Mouse (Mus musculus) lung, embryonic 16.5 days (tissue): Measurements from ENCODE around the gene Polr2a. TPM values are rescaled to one million over a fixed set of nuclear protein-coding genes. Genes with fewer than 3 reads are reported as not detected.

ENCODE experiments used
- ATAC-seq: fragments of 200-750 bp; cut with Nextera tagmentation; 2 replicates; pipeline ENCODE4 v1.8.0; 2017; ENCODE audit warnings: low read depth, mild to moderate bottlenecking, moderate library complexity
- H3K27ac ChIP-seq: fragments of 300-500 bp; sonication (generic); 2 replicates; pipeline ENCODE4 v1.5.1; 2014; ENCODE audit warnings: mild to moderate bottlenecking, control low read depth, low read length
- H3K27me3 ChIP-seq: fragments of 300-500 bp; sonication (generic); 2 replicates; pipeline ENCODE4 v1.6.1; 2014; ENCODE audit warnings: low read depth, low read length, mixed read lengths; ENCODE audit not compliant: control insufficient read depth, insufficient read depth
- H3K36me3 ChIP-seq: fragments of 300-500 bp; sonication (generic); 2 replicates; pipeline ENCODE4 v1.6.1; 2014; ENCODE audit warnings: low read length; ENCODE audit not compliant: control insufficient read depth, insufficient read depth
- H3K4me1 ChIP-seq: fragments of 300-500 bp; sonication (generic); replicated peaks from 2 replicates; pipeline ENCODE4 v1.6.1; 2014; ENCODE audit warnings: low read length, mixed read lengths; ENCODE audit not compliant: control insufficient read depth, insufficient read depth
- H3K4me2 ChIP-seq: fragments of 300-500 bp; sonication (generic); 2 replicates; pipeline ENCODE4 v1.6.1; 2014; ENCODE audit warnings: low read depth, low read length, control low read depth
- H3K4me3 ChIP-seq: fragments of 300-500 bp; sonication (generic); 2 replicates; pipeline ENCODE4 v1.5.1; 2014; ENCODE audit warnings: mild to moderate bottlenecking, low read length, control low read depth
- H3K9ac ChIP-seq: fragments of 300-500 bp; sonication (generic); 2 replicates; pipeline ENCODE4 v1.6.1; 2014; ENCODE audit warnings: low read length, control low read depth
- H3K9me3 ChIP-seq: fragments of 300-500 bp; sonication (generic); 2 replicates; pipeline ENCODE4 v1.6.1; 2016; ENCODE audit warnings: low read length; ENCODE audit not compliant: control insufficient read depth
- WGBS: fragments of 180-500 bp; shearing (Covaris S2); extraction: QIAGEN DNeasy Blood & Tissue Kit; methylation state at CpG from one replicate; pipeline ENCODE4 v1.1.7; 2014; 5-methylcytosine and 5-hydroxymethylcytosine counted together
- polyA plus RNA-seq: library from polyadenylated mRNA; unstranded; fragments of >200 nt; fragmentation: Nextera tagmentation; extraction: Ambion mirVana; gene quantifications from 2 replicates; pipeline ENCODE4 v1.2.1, GENCODE M21; 2015

Gene Polr2a
- polyA plus RNA-seq, 1 experiment from 2014 or later: 25.3 TPM

GRCm38 (mm10) chr11:69775716-69776115 is 17.3 kb upstream of the Polr2a start:
- 51% methylated on average over 10 of the region's 10 CpGs for WGBS
- Histone ChIP-seq H3K4me2 (no peak overlapping the region), H3K4me3 (no peak overlapping the region), H3K9ac (no peak overlapping the region), H3K9me3 (no peaks in the 10 kb centered on the region), H3K36me3 (0 out of 2 replicates have a peak, but pooled peaks cover 4% of the 10 kb centered on the region), H3K27me3 (no peaks in the 10 kb centered on the region), H3K27ac (no peak overlapping the region), H3K4me1 (peaks cover 6% of the 10 kb centered on the region)
- ATAC-seq: no peak

GRCm38 (mm10) chr11:69774961-69775360 is 16.5 kb upstream of the Polr2a start:
- H3K27ac ChIP-seq: no peak overlapping the region
- 66% methylated on average over 5 of the region's 5 CpGs for whole genome bisulfite sequencing
- no peaks in the 10 kb centered on the region for H3K9me3 ChIP-seq
- 0 out of 2 replicates have a peak, but pooled peaks cover 4% of the 10 kb centered on the region for H3K36me3 ChIP-seq
- H3K4me1 ChIP-seq: peaks cover 6% of the 10 kb centered on the region
- no peaks in the 10 kb centered on the region for H3K27me3 ChIP-seq
- H3K9ac ChIP-seq: no peak overlapping the region
- H3K4me2 ChIP-seq: no peak overlapping the region
- no peak overlapping the region for H3K4me3 ChIP-seq
- no peak for ATAC-seq

GRCm38 (mm10) chr11:69767625-69767909 is 9.1 kb upstream of the Polr2a start:
- H3K9me3 ChIP-seq: no peaks in the 10 kb centered on the region
- peaks cover 13% of the 10 kb centered on the region for H3K4me1 ChIP-seq
- WGBS: 43% methylated on average over 4 of the region's 4 CpGs
- H3K36me3 ChIP-seq: no peaks in the 10 kb centered on the region
- H3K27me3 ChIP-seq: no peaks in the 10 kb centered on the region
- ATAC-seq: no peak
- no peak overlapping the region; the same call in 1 of the 2 replicates for H3K9ac ChIP-seq
- H3K4me3 ChIP-seq: no peak overlapping the region
- no peak overlapping the region for H3K27ac ChIP-seq
- peak overlapping the region; percentile 75; the same call in 1 of the 2 replicates for H3K4me2 ChIP-seq

GRCm38 (mm10) chr11:69766872-69767624 is 8.6 kb upstream of the Polr2a start:
- peak overlapping the region; percentile 95 for H3K4me3 ChIP-seq
- no peak for ATAC-seq
- H3K27me3 ChIP-seq: no peaks in the 10 kb centered on the region
- no peaks in the 10 kb centered on the region for H3K9me3 ChIP-seq
- no peaks in the 10 kb centered on the region for H3K36me3 ChIP-seq
- H3K4me1 ChIP-seq: peaks cover 13% of the 10 kb centered on the region
- H3K27ac ChIP-seq: peak overlapping the region; percentile 95
- H3K9ac ChIP-seq: peak overlapping the region; percentile 98
- 49% methylated on average over 13 of the region's 13 CpGs for WGBS
- peak overlapping the region; percentile 75 for H3K4me2 ChIP-seq

- ATAC-seq: peak; percentile 88
- peak overlapping the region; percentile 98 for H3K9ac ChIP-seq
- H3K36me3 ChIP-seq: no peaks in the 10 kb centered on the region
- WGBS: 0% methylated on average over 35 of the region's 37 CpGs
- peak overlapping the region; percentile 75 for H3K4me2 ChIP-seq
- H3K4me3 ChIP-seq: peak overlapping the region; percentile 95
- no peaks in the 10 kb centered on the region for H3K9me3 ChIP-seq
- H3K27ac ChIP-seq: peak overlapping the region; percentile 95
- no peaks in the 10 kb centered on the region for H3K27me3 ChIP-seq
- H3K4me1 ChIP-seq: peaks cover 13% of the 10 kb centered on the region
Measured at GRCm38 (mm10) chr11:69766126-69766609, 7.7 kb upstream of the Polr2a start.

- no peaks in the 10 kb centered on the region for H3K36me3 ChIP-seq
- peak within 1 kb of the TSS; percentile 98 for H3K9ac ChIP-seq
- peak within 1 kb of the TSS; percentile 95 for H3K27ac ChIP-seq
- 21% methylated on average over 28 of the region's 55 CpGs for WGBS
- peak within 1 kb of the TSS; percentile 75 for H3K4me2 ChIP-seq
- H3K9me3 ChIP-seq: no peaks in the 10 kb centered on the region
- H3K4me3 ChIP-seq: peak within 1 kb of the TSS; percentile 95
- peaks cover 14% of the 10 kb centered on the region for H3K4me1 ChIP-seq
- ATAC-seq: peak; percentile 75
- H3K27me3 ChIP-seq: no peaks in the 10 kb centered on the region
Measured at GRCm38 (mm10) chr11:69765221-69766125, 7.0 kb upstream of the Polr2a start, which contains the start of gene Zbtb4. Zbtb4 (plus strand) TSS chr11:69765912.

GRCm38 (mm10) chr11:69763551-69763950 is 5.1 kb upstream of the Polr2a start:
- Histone ChIP-seq H3K36me3 (no peaks in the 10 kb centered on the region), H3K27me3 (no peaks in the 10 kb centered on the region), H3K4me3 (no peak overlapping the region), H3K9ac (no peak overlapping the region), H3K9me3 (no peaks in the 10 kb centered on the region), H3K4me1 (peaks cover 25% of the 10 kb centered on the region), H3K4me2 (no peak overlapping the region), H3K27ac (no peak overlapping the region)
- ATAC-seq: no peak
- 67% methylated on average over 7 of the region's 7 CpGs for WGBS

GRCm38 (mm10) chr11:69761868-69762267 is 3.4 kb upstream of the Polr2a start, which contains the start of gene Slc35g3:
Slc35g3 (minus strand) TSS chr11:69761968.
- Histone ChIP-seq H3K9me3 (no peaks in the 10 kb centered on the region), H3K27me3 (no peaks in the 10 kb centered on the region), H3K27ac (no peak within 1 kb of the TSS), H3K9ac (no peak within 1 kb of the TSS), H3K36me3 (no peaks in the 10 kb centered on the region), H3K4me1 (peaks cover 24% of the 10 kb centered on the region), H3K4me3 (no peak within 1 kb of the TSS), H3K4me2 (no peak within 1 kb of the TSS)
- WGBS: 56% methylated on average over 1 of the region's 1 CpGs
- ATAC-seq: no peak

GRCm38 (mm10) chr11:69760901-69761200 is 2.4 kb upstream of the Polr2a start:
- Histone ChIP-seq H3K4me2 (no peak overlapping the region), H3K27me3 (no peaks in the 10 kb centered on the region), H3K9ac (no peak overlapping the region), H3K4me3 (no peak overlapping the region), H3K4me1 (peaks cover 27% of the 10 kb centered on the region), H3K27ac (no peak overlapping the region), H3K36me3 (no peaks in the 10 kb centered on the region), H3K9me3 (no peaks in the 10 kb centered on the region)
- ATAC-seq: no peak
- 90% methylated on average over 7 of the region's 7 CpGs for WGBS
